In the genomic region with DNA sequence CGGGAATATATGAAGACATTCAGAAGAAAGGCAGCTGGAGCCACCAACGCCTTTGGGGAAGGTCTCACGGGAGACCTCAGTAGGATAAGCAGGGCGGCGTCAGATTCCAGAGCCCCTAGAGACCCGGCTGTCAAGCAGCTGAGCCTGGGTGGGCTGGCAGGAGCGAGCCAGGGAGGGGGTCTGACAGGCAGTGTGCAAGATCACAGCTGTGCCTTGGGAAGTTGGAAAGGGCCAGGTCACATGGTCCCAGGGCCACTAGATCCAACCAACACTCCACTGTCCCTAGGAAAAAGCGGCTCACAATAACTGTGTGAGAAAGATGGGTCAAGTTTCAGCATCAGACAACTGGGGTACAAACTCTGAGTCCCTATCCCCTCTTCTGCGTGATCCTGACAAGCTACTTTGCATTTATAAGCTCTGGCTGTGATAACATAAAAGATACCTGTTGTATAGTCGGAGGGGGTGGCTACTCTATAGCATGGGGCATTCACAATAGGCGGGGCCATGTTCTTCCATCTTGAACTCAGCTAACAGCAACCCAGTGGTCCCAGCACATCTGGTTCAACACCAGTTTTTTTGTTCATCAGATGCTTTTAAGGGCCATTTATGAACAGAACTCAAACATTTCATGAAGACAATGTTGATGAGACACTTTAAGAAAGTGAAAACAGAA, we compare ENCODE assay signal across 10 mouse cellular contexts. TPM values are rescaled to one million over a fixed set of nuclear protein-coding genes. Genes with fewer than 3 reads are reported as not detected.
A peak's percentile ranks its signal among the peaks of the same experiment; 100 is the strongest.
DNase-seq lines count a peak whose midpoint lies in the region; ATAC-seq and TF ChIP-seq lines count a peak whose summit lies in the region.
"Had no signal": no experiment of that assay in that cellular context is flagged by ENCODE, and none has a peak within 500 bp of the region (broad histone marks: within the 10 kb centered on the region; RNA-seq: fewer than 3 reads in every experiment).

No protein-coding gene starts in this region.

- no peak overlapping the region for H3K4me3 ChIP-seq in lung, embryonic 15.5 days
- H3K4me3 ChIP-seq in lung, adult 2 months (replicated peaks; ENCODE audit: extremely low read depth, low read depth, low read length): no peak overlapping the region
- no peak overlapping the region for H3K4me3 ChIP-seq in embryonic facial prominence, embryonic 15.5 days (replicated peaks)
- H3K4me3 ChIP-seq in hindbrain, embryonic 15.5 days: no peak overlapping the region
- no peak overlapping the region for H3K4me3 ChIP-seq in forebrain, embryonic 10.5 days

- no peak for DNase-seq in lung, adult 2 months
- DNase-seq in retina, embryonic 14.5 days (ENCODE audit: low spot score): peak; percentile 27
- DNase-seq in forebrain, embryonic 10.5 days (ENCODE audit: extremely low spot score, low spot score): no peak
- DNase-seq in spleen, adult 18-20 months: no peak
- DNase-seq: cerebellum, adult 11 months; kidney, postnatal 36 days had no signal

- H3K9me3 ChIP-seq in lung, embryonic 15.5 days: no peaks in the 10 kb centered on the region
- no peaks in the 10 kb centered on the region for H3K9me3 ChIP-seq in embryonic facial prominence, embryonic 15.5 days (replicated peaks)
- no peaks in the 10 kb centered on the region for H3K9me3 ChIP-seq in hindbrain, embryonic 15.5 days
- no peaks in the 10 kb centered on the region for H3K9me3 ChIP-seq in forebrain, embryonic 10.5 days

- peak; percentile 84 for ATAC-seq in lung, embryonic 15.5 days (ENCODE audit: borderline replicate concordance, extremely low read depth, low FRiP score, low TSS enrichment)
- peak; percentile 80 for ATAC-seq in embryonic facial prominence, embryonic 15.5 days (ENCODE audit: insufficient number of reproducible peaks, low FRiP score, low TSS enrichment, low read depth)
- peak; percentile 60; the same call in 1 of the 2 replicates for ATAC-seq in hindbrain, embryonic 15.5 days (ENCODE audit: low FRiP score, low read depth)

- H3K4me2 ChIP-seq in lung, embryonic 15.5 days: no peak overlapping the region
- H3K4me2 ChIP-seq in embryonic facial prominence, embryonic 15.5 days (replicated peaks): no peak overlapping the region
- no peak overlapping the region for H3K4me2 ChIP-seq in hindbrain, embryonic 15.5 days

- no peaks in the 10 kb centered on the region for H3K27me3 ChIP-seq in lung, embryonic 15.5 days
- H3K27me3 ChIP-seq in embryonic facial prominence, embryonic 15.5 days: no peaks in the 10 kb centered on the region
- H3K27me3 ChIP-seq in hindbrain, embryonic 15.5 days: no peaks in the 10 kb centered on the region
- no peaks in the 10 kb centered on the region for H3K27me3 ChIP-seq in forebrain, embryonic 10.5 days (ENCODE audit: poor library complexity, severe bottlenecking)

- peaks cover 29% of the 10 kb centered on the region for H3K4me1 ChIP-seq in lung, embryonic 15.5 days
- H3K4me1 ChIP-seq in lung, adult 2 months (ENCODE audit: control insufficient read depth, insufficient read depth, low read length): peaks cover 4% of the 10 kb centered on the region; the same call in 1 of the 2 replicates
- H3K4me1 ChIP-seq in embryonic facial prominence, embryonic 15.5 days: peaks cover 27% of the 10 kb centered on the region
- peaks cover 15% of the 10 kb centered on the region for H3K4me1 ChIP-seq in hindbrain, embryonic 15.5 days (replicated peaks)
- H3K4me1 ChIP-seq in forebrain, embryonic 10.5 days: peaks cover 10% of the 10 kb centered on the region

- TF ChIP-seq CTCF in lung, adult 2 months (IDR thresholded peaks at IDR 0.05; ENCODE audit: insufficient read depth, low read length): no peak

- H3K36me3 ChIP-seq in lung, embryonic 15.5 days: no peaks in the 10 kb centered on the region
- H3K36me3 ChIP-seq in embryonic facial prominence, embryonic 15.5 days: no peaks in the 10 kb centered on the region
- no peaks in the 10 kb centered on the region for H3K36me3 ChIP-seq in hindbrain, embryonic 15.5 days
- H3K36me3 ChIP-seq in forebrain, embryonic 10.5 days (replicated peaks): no peaks in the 10 kb centered on the region

- no peak overlapping the region for H3K9ac ChIP-seq in lung, embryonic 15.5 days
- H3K9ac ChIP-seq in embryonic facial prominence, embryonic 15.5 days: no peak overlapping the region
- no peak overlapping the region for H3K9ac ChIP-seq in hindbrain, embryonic 15.5 days
- H3K9ac ChIP-seq: liver, embryonic 14.5 days had no signal

- no peak overlapping the region for H3K27ac ChIP-seq in lung, embryonic 15.5 days
- H3K27ac ChIP-seq in embryonic facial prominence, embryonic 15.5 days (replicated peaks): no peak overlapping the region
- no peak overlapping the region for H3K27ac ChIP-seq in hindbrain, embryonic 15.5 days (replicated peaks)
- H3K27ac ChIP-seq in forebrain, embryonic 10.5 days: no peak overlapping the region
- H3K27ac ChIP-seq: liver, embryonic 14.5 days had no signal

- WGBS in lung, embryonic 15.5 days: 33% methylated on average over 11 of the region's 11 CpGs
- 60% methylated on average over 11 of the region's 11 CpGs for WGBS in lung, adult 2 months
- 38% methylated on average over 11 of the region's 11 CpGs for WGBS in embryonic facial prominence, embryonic 15.5 days
- 43% methylated on average over 11 of the region's 11 CpGs for WGBS in hindbrain, embryonic 15.5 days
- 64% methylated on average over 11 of the region's 11 CpGs for WGBS in forebrain, embryonic 10.5 days

- TF ChIP-seq POLR2A in lung, adult 2 months (IDR thresholded peaks at IDR 0.05; ENCODE audit: borderline replicate concordance, extremely low read depth, low read depth, low read length): no peak

RNA-seq across cellular contexts. Expression of gene Lrch1, which starts 20.6 kb away (rescaled TPM):
- polyA plus RNA-seq in lung, embryonic 15.5 days (2015; fragmentation: Nextera tagmentation; extraction: Ambion mirVana): 17.5 and 19.9 TPM in 2 replicates
- 21.9 and 22.6 TPM in 2 replicates for polyA plus RNA-seq in lung, adult 2 months (2012; rRNA removed)
- 17.3 and 18.8 TPM in 2 replicates for polyA plus RNA-seq in embryonic facial prominence, embryonic 15.5 days (2015; fragmentation: Nextera tagmentation; extraction: Ambion mirVana)
- polyA plus RNA-seq in hindbrain, embryonic 15.5 days (2015; fragmentation: Nextera tagmentation; extraction: Ambion mirVana): 17.4 and 20.2 TPM in 2 replicates
- 6.4 and 6.5 TPM in 2 replicates for polyA plus RNA-seq in forebrain, embryonic 10.5 days (2016; fragmentation: Nextera tagmentation; extraction: Ambion mirVana)
